Mouse (Mus musculus): ENCODE data around the gene Gpx1. TPM values are rescaled to one million over a fixed set of nuclear protein-coding genes. Genes with fewer than 3 reads are reported as not detected.
A peak's percentile ranks its signal among the peaks of the same experiment; 100 is the strongest.

The Gpx1 gene
- polyA plus RNA-seq, 1 experiment from 2014 or later: 3,657 TPM

DNA sequence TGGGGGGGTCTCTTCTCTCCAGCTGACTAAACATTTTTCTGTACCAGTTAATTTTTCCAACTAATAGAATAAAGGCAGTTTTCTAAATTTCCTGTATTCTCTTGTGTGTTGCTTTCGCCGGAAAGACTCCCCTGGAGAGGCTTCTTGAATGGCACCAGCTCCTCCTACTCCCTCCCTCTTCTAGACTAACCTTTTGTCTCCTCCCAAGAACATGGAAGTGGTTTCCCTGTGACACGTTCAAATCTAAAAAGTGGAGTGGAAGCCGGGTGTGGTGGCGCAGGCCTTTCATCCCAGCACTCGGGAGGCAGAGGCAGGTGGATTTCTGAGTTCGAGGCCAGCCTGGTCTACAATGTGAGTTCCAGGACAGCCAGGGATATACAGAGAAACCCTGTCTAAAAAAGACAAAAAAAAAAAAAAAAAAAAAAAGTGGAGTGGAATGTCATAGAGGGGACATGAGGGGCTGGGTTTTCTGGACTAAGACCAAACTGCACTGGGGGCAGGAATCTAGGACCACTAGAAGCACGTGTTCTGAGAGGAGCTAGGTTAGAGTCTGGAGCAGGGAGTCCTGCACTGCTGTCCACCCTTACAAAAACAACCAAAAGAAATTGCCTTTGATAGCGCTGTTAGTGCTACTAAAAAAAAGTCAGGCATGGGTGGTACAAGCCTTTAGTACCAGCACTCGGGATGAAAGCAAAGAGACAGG, 704 bp upstream of the Gpx1 start:
- no peak for DNase-seq
- Histone ChIP-seq H3K36me3 (replicated peaks; ENCODE audit: insufficient read depth, low read length) (peaks cover 46% of the 10 kb centered on the region), H3K9me3 (ENCODE audit: low read length) (no peaks in the 10 kb centered on the region), H3K4me3 (ENCODE audit: low read depth, low read length) (peak overlapping the region; percentile 93), H3K9ac (replicated peaks) (peak overlapping the region; percentile 99), H3K4me1 (ENCODE audit: insufficient read depth) (peaks cover 39% of the 10 kb centered on the region), H3K27ac (ENCODE audit: low read depth) (peak overlapping the region; percentile 100), H3K4me2 (ENCODE audit: low read depth, low read length) (peak overlapping the region; percentile 87), H3K27me3 (ENCODE audit: insufficient read depth, low read length) (no peaks in the 10 kb centered on the region)
- ATAC-seq: no peak
- 53% methylated on average over 10 of the region's 10 CpGs for WGBS (ENCODE audit: insufficient replicate concordance)
- no peak for TF ChIP-seq EP300 (IDR thresholded peaks at IDR 0.05; ENCODE audit: low read depth)
- TF ChIP-seq CTCF (IDR thresholded peaks at IDR 0.05; ENCODE audit: low read depth): no peak

DNA sequence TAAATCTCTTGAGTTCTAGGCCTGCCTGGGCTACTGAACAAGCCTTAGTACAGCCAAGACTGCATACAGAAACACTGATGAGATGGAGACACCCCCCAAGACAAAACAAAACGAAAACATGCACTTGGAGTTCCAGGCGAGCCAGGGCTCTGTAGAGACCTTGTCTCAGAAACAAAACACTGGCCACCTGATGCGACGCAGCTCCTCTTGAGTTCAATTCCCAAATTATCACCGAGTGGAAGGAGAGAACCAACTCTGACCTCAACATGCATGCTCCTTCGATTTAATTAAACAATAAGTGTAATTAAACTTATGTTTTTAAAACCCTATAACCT, 185 bp upstream of the Gpx1 start:
- H3K4me1 ChIP-seq (ENCODE audit: insufficient read depth): peaks cover 45% of the 10 kb centered on the region

DNA sequence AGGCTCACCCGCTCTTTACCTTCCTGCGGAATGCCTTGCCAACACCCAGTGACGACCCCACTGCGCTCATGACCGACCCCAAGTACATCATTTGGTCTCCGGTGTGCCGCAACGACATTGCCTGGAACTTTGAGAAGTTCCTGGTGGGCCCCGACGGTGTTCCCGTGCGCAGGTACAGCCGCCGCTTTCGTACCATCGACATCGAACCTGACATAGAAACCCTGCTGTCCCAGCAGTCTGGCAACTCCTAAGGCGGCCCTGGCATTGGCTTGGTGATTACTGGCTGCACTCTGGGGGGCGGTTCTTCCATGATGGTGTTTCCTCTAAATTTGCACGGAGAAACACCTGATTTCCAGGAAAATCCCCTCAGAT, 1.2 kb downstream of the Gpx1 start:
- no peak for TF ChIP-seq CTCF (IDR thresholded peaks at IDR 0.05; ENCODE audit: low read depth)
- TF ChIP-seq EP300 (IDR thresholded peaks at IDR 0.05; ENCODE audit: low read depth): no peak
- Histone ChIP-seq H3K27ac (ENCODE audit: low read depth) (peak overlapping the region; percentile 100), H3K4me1 (ENCODE audit: insufficient read depth) (peaks cover 55% of the 10 kb centered on the region), H3K4me3 (ENCODE audit: low read depth, low read length) (peak overlapping the region; percentile 93), H3K27me3 (ENCODE audit: insufficient read depth, low read length) (no peaks in the 10 kb centered on the region), H3K9ac (replicated peaks) (peak overlapping the region; percentile 99), H3K4me2 (ENCODE audit: low read depth, low read length) (peak overlapping the region; percentile 87), H3K9me3 (ENCODE audit: low read length) (no peaks in the 10 kb centered on the region), H3K36me3 (replicated peaks; ENCODE audit: insufficient read depth, low read length) (peaks cover 30% of the 10 kb centered on the region)
- DNase-seq (peak; percentile 57), ATAC-seq (no peak)
- 2% methylated on average over 20 of the region's 20 CpGs for WGBS (ENCODE audit: insufficient replicate concordance)

More for the DNA sequence above, 185 bp upstream of the Gpx1 start:
- no peak for TF ChIP-seq EP300 (IDR thresholded peaks at IDR 0.05; ENCODE audit: low read depth)
- TF ChIP-seq CTCF (IDR thresholded peaks at IDR 0.05; ENCODE audit: low read depth): no peak
- Histone ChIP-seq H3K9me3 (ENCODE audit: low read length) (no peaks in the 10 kb centered on the region), H3K27ac (ENCODE audit: low read depth) (peak overlapping the region; percentile 100), H3K4me2 (ENCODE audit: low read depth, low read length) (peak overlapping the region; percentile 87), H3K4me3 (ENCODE audit: low read depth, low read length) (peak overlapping the region; percentile 93), H3K9ac (replicated peaks) (peak overlapping the region; percentile 99), H3K27me3 (ENCODE audit: insufficient read depth, low read length) (no peaks in the 10 kb centered on the region), H3K36me3 (replicated peaks; ENCODE audit: insufficient read depth, low read length) (peaks cover 42% of the 10 kb centered on the region)
- no peak for ATAC-seq
- WGBS (ENCODE audit: insufficient replicate concordance): 19% methylated on average over 6 of the region's 6 CpGs
- peak; percentile 25 for DNase-seq

DNA sequence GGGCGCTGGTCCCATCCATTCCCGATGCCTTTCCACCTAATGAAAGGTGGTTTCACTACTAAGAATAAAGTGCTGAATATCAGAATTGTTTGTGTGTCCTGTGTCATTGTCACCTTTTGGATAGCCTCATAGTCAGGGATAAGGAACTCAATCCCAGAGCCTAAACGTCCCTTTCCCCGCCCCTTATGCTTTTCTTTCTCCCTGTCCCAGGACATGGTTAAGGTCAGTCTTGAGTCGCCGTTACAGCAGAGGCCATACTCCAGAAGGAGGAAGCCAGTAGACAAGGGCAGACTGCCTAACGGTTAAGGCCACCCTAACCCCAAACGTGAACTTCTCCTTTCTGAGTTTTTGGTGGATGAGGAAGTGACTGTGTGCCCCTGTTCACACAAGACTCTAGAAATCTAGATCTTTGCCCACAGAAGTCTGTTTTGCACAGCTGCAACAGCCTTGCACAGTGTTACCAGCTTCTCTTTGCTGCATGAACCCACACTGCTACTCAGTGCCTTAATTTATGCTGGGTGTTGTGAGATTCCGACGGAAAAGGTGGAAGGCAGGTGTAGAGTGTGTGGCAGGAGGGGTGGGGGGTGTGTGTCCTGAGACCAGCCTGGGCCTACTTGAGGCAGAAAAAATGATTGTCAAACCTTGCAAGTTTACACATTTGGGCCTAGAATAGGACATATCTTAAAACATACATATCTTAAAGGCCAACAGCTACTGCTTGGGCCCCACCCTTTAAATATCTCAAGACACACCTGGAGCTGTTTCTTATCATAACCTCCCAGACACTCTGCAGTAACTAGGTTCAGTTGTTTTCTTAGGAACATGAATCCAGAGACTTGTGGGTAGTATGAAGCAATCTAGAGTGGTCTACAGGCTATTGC, 1.8 kb downstream of the Gpx1 start:
- peaks cover 60% of the 10 kb centered on the region for H3K4me1 ChIP-seq (ENCODE audit: insufficient read depth)
- TF ChIP-seq CTCF (IDR thresholded peaks at IDR 0.05; ENCODE audit: low read depth) (no peak), EP300 (IDR thresholded peaks at IDR 0.05; ENCODE audit: low read depth) (peak; percentile 100)
- WGBS (ENCODE audit: insufficient replicate concordance): 17% methylated on average over 10 of the region's 10 CpGs

GRCm38 (mm10) chr9:108341139-108341475, 2.4 kb downstream of the Gpx1 start:
- peak overlapping the region; percentile 87 for H3K4me2 ChIP-seq (ENCODE audit: low read depth, low read length)
- H3K36me3 ChIP-seq (replicated peaks; ENCODE audit: insufficient read depth, low read length): peaks cover 23% of the 10 kb centered on the region
- ATAC-seq (no peak), DNase-seq (no peak)
- H3K27ac ChIP-seq (ENCODE audit: low read depth): peak overlapping the region; percentile 100
- TF ChIP-seq CTCF (IDR thresholded peaks at IDR 0.05; ENCODE audit: low read depth) (no peak), EP300 (IDR thresholded peaks at IDR 0.05; ENCODE audit: low read depth) (no peak)
- no peaks in the 10 kb centered on the region for H3K27me3 ChIP-seq (ENCODE audit: insufficient read depth, low read length)
- H3K4me3 ChIP-seq (ENCODE audit: low read depth, low read length): peak overlapping the region; percentile 93
- peak overlapping the region; percentile 99 for H3K9ac ChIP-seq (replicated peaks)
- no peaks in the 10 kb centered on the region for H3K9me3 ChIP-seq (ENCODE audit: low read length)
- peaks cover 64% of the 10 kb centered on the region for H3K4me1 ChIP-seq (ENCODE audit: insufficient read depth)
- 41% methylated on average over 5 of the region's 5 CpGs for WGBS (ENCODE audit: insufficient replicate concordance)

More for the DNA sequence above, 1.8 kb downstream of the Gpx1 start:
- H3K9me3 ChIP-seq (ENCODE audit: low read length): no peaks in the 10 kb centered on the region
- peak; percentile 56 for ATAC-seq
- peak overlapping the region; percentile 87 for H3K4me2 ChIP-seq (ENCODE audit: low read depth, low read length)
- no peaks in the 10 kb centered on the region for H3K27me3 ChIP-seq (ENCODE audit: insufficient read depth, low read length)
- peak overlapping the region; percentile 100 for H3K27ac ChIP-seq (ENCODE audit: low read depth)
- H3K36me3 ChIP-seq (replicated peaks; ENCODE audit: insufficient read depth, low read length): peaks cover 24% of the 10 kb centered on the region
- peak; percentile 59 for DNase-seq
- peak overlapping the region; percentile 99 for H3K9ac ChIP-seq (replicated peaks)
- H3K4me3 ChIP-seq (ENCODE audit: low read depth, low read length): peak overlapping the region; percentile 93

DNA sequence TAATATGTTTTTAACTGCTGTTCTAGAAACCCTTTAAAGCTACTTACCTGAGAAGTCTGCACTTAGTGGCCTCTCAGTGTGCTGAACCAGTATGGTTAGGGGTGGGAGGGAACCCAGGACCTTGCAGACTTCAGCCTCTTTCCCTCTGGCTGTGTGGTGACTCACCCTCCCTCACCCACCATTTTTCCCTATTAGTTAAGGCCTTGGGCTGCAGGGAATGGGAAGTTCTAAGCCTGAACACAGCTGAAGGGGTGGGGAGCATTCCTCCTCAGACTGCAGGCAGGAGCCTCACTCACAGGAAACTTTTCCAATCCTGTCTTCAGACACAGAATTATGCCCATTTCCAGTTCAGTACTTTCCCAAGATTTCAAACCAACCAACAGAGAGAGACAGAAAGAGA, 3.1 kb downstream of the Gpx1 start:
- TF ChIP-seq CTCF (IDR thresholded peaks at IDR 0.05; ENCODE audit: low read depth): no peak
- TF ChIP-seq EP300 (IDR thresholded peaks at IDR 0.05; ENCODE audit: low read depth): no peak
- H3K9me3 ChIP-seq (ENCODE audit: low read length): no peaks in the 10 kb centered on the region
- H3K36me3 ChIP-seq (replicated peaks; ENCODE audit: insufficient read depth, low read length): peaks cover 23% of the 10 kb centered on the region
- peaks cover 67% of the 10 kb centered on the region for H3K4me1 ChIP-seq (ENCODE audit: insufficient read depth)
- H3K9ac ChIP-seq (replicated peaks): peak overlapping the region; percentile 99
- ATAC-seq: no peak
- H3K27ac ChIP-seq (ENCODE audit: low read depth): peak overlapping the region; percentile 100
- peak overlapping the region; percentile 87 for H3K4me2 ChIP-seq (ENCODE audit: low read depth, low read length)
- H3K4me3 ChIP-seq (ENCODE audit: low read depth, low read length): peak overlapping the region; percentile 93
- no peaks in the 10 kb centered on the region for H3K27me3 ChIP-seq (ENCODE audit: insufficient read depth, low read length)
- DNase-seq: peak; percentile 24
